Mouse (Mus musculus): ENCODE measurements at regions not wholly inside any gene's neighbourhood (a gene's known extent, or its start where the extent isn't known, plus 50 kb on each side); places are given as distances from the start of the nearest gene placed in this dataset.

- H3K27me3 ChIP-seq (ENCODE audit: insufficient read depth, low read length), result 0 out of 2 replicates have a peak, but pooled peaks cover 3% of the 10 kb centered on the region
- no peak for ATAC-seq (ENCODE audit: extremely low read depth, insufficient number of reproducible peaks, low FRiP score, poor library complexity, severe bottlenecking)
- H3K36me3 ChIP-seq (replicated peaks), result no peaks in the 10 kb centered on the region
- peaks cover 2% of the 10 kb centered on the region; the same call in 1 of the 2 replicates for H3K4me1 ChIP-seq (ENCODE audit: insufficient read depth, low read depth, low read length)
- no peak overlapping the region for H3K4me3 ChIP-seq (ENCODE audit: low read depth, low read length)
- H3K9me3 ChIP-seq (replicated peaks), result no peaks in the 10 kb centered on the region
- TF ChIP-seq GATA2 (IDR thresholded peaks at IDR 0.05; ENCODE audit: borderline replicate concordance, low read depth, low read length), result no peak
- no peak for TF ChIP-seq TAL1 (conservative IDR thresholded peaks at IDR 0.05; ENCODE audit: low read depth, low read length)
- no peak for TF ChIP-seq CTCF (IDR thresholded peaks at IDR 0.05; ENCODE audit: low read depth, low read length)
- TF ChIP-seq POLR2AphosphoS5 (IDR thresholded peaks at IDR 0.05; ENCODE audit: insufficient replicate concordance, low read depth, low read length), result no peak
- TF ChIP-seq GATA1 (IDR thresholded peaks at IDR 0.05; ENCODE audit: borderline replicate concordance, low read length), result no peak
- DNase-seq (ENCODE audit: low spot score), result no peak
Measured at GRCm38 (mm10) chr12:118432703-118433102, 131.5 kb upstream of the Sp4 start.

GRCm38 (mm10) chr12:118428384-118428783 lies 127.1 kb upstream of the Sp4 start:
- Histone ChIP-seq H3K36me3 (replicated peaks) (no peaks in the 10 kb centered on the region), H3K9me3 (replicated peaks) (no peaks in the 10 kb centered on the region), H3K27me3 (ENCODE audit: insufficient read depth, low read length) (0 out of 2 replicates have a peak, but pooled peaks cover 3% of the 10 kb centered on the region), H3K4me1 (ENCODE audit: insufficient read depth, low read depth, low read length) (peaks cover 2% of the 10 kb centered on the region; the same call in 1 of the 2 replicates), H3K4me3 (ENCODE audit: low read depth, low read length) (no peak overlapping the region)
- ATAC-seq (ENCODE audit: extremely low read depth, insufficient number of reproducible peaks, low FRiP score, poor library complexity, severe bottlenecking) (no peak), DNase-seq (ENCODE audit: low spot score) (no peak)
- TF ChIP-seq GATA1 (IDR thresholded peaks at IDR 0.05; ENCODE audit: borderline replicate concordance, low read length) (no peak), GATA2 (IDR thresholded peaks at IDR 0.05; ENCODE audit: borderline replicate concordance, low read depth, low read length) (no peak), TAL1 (conservative IDR thresholded peaks at IDR 0.05; ENCODE audit: low read depth, low read length) (no peak), POLR2AphosphoS5 (IDR thresholded peaks at IDR 0.05; ENCODE audit: insufficient replicate concordance, low read depth, low read length) (no peak), CTCF (IDR thresholded peaks at IDR 0.05; ENCODE audit: low read depth, low read length) (no peak)

GRCm38 (mm10) chr12:118415956-118416355 lies 114.7 kb upstream of the Sp4 start:
- H3K4me1 ChIP-seq (ENCODE audit: insufficient read depth, low read depth, low read length), result no peaks in the 10 kb centered on the region
- H3K27me3 ChIP-seq (ENCODE audit: insufficient read depth, low read length), result peaks cover 6% of the 10 kb centered on the region; the same call in 1 of the 2 replicates
- DNase-seq (ENCODE audit: low spot score) (no peak), ATAC-seq (ENCODE audit: extremely low read depth, insufficient number of reproducible peaks, low FRiP score, poor library complexity, severe bottlenecking) (no peak)
- H3K4me3 ChIP-seq (ENCODE audit: low read depth, low read length), result no peak overlapping the region
- no peak for TF ChIP-seq POLR2AphosphoS5 (IDR thresholded peaks at IDR 0.05; ENCODE audit: insufficient replicate concordance, low read depth, low read length)
- TF ChIP-seq GATA1 (IDR thresholded peaks at IDR 0.05; ENCODE audit: borderline replicate concordance, low read length), result no peak
- TF ChIP-seq CTCF (IDR thresholded peaks at IDR 0.05; ENCODE audit: low read depth, low read length), result no peak
- TF ChIP-seq TAL1 (conservative IDR thresholded peaks at IDR 0.05; ENCODE audit: low read depth, low read length), result no peak
- TF ChIP-seq GATA2 (IDR thresholded peaks at IDR 0.05; ENCODE audit: borderline replicate concordance, low read depth, low read length), result no peak
- no peaks in the 10 kb centered on the region for H3K36me3 ChIP-seq (replicated peaks)
- H3K9me3 ChIP-seq (replicated peaks), result no peaks in the 10 kb centered on the region

GRCm38 (mm10) chr12:118411767-118412430 lies 110.7 kb upstream of the Sp4 start:
- Histone ChIP-seq H3K9me3 (replicated peaks) (no peaks in the 10 kb centered on the region), H3K4me3 (ENCODE audit: low read depth, low read length) (no peak overlapping the region), H3K36me3 (replicated peaks) (no peaks in the 10 kb centered on the region), H3K27me3 (ENCODE audit: insufficient read depth, low read length) (peaks cover 9% of the 10 kb centered on the region; the same call in 1 of the 2 replicates), H3K4me1 (ENCODE audit: insufficient read depth, low read depth, low read length) (no peaks in the 10 kb centered on the region)
- ATAC-seq (ENCODE audit: extremely low read depth, insufficient number of reproducible peaks, low FRiP score, poor library complexity, severe bottlenecking), result no peak
- no peak for DNase-seq (ENCODE audit: low spot score)
- no peak for TF ChIP-seq TAL1 (conservative IDR thresholded peaks at IDR 0.05; ENCODE audit: low read depth, low read length)
- no peak for TF ChIP-seq POLR2AphosphoS5 (IDR thresholded peaks at IDR 0.05; ENCODE audit: insufficient replicate concordance, low read depth, low read length)
- no peak for TF ChIP-seq CTCF (IDR thresholded peaks at IDR 0.05; ENCODE audit: low read depth, low read length)
- TF ChIP-seq GATA1 (IDR thresholded peaks at IDR 0.05; ENCODE audit: borderline replicate concordance, low read length), result no peak
- TF ChIP-seq GATA2 (IDR thresholded peaks at IDR 0.05; ENCODE audit: borderline replicate concordance, low read depth, low read length), result no peak

GRCm38 (mm10) chr12:118410917-118411316 lies 109.7 kb upstream of the Sp4 start:
- no peak overlapping the region for H3K4me3 ChIP-seq (ENCODE audit: low read depth, low read length)
- no peak for ATAC-seq (ENCODE audit: extremely low read depth, insufficient number of reproducible peaks, low FRiP score, poor library complexity, severe bottlenecking)
- no peaks in the 10 kb centered on the region for H3K4me1 ChIP-seq (ENCODE audit: insufficient read depth, low read depth, low read length)
- no peaks in the 10 kb centered on the region for H3K36me3 ChIP-seq (replicated peaks)
- 0 out of 2 replicates have a peak, but pooled peaks cover 7% of the 10 kb centered on the region for H3K27me3 ChIP-seq (ENCODE audit: insufficient read depth, low read length)
- DNase-seq (ENCODE audit: low spot score), result no peak
- TF ChIP-seq GATA1 (IDR thresholded peaks at IDR 0.05; ENCODE audit: borderline replicate concordance, low read length) (no peak), GATA2 (IDR thresholded peaks at IDR 0.05; ENCODE audit: borderline replicate concordance, low read depth, low read length) (no peak), TAL1 (conservative IDR thresholded peaks at IDR 0.05; ENCODE audit: low read depth, low read length) (no peak), CTCF (IDR thresholded peaks at IDR 0.05; ENCODE audit: low read depth, low read length) (no peak), POLR2AphosphoS5 (IDR thresholded peaks at IDR 0.05; ENCODE audit: insufficient replicate concordance, low read depth, low read length) (no peak)
- H3K9me3 ChIP-seq (replicated peaks), result no peaks in the 10 kb centered on the region

GRCm38 (mm10) chr12:118405135-118405534 lies 103.9 kb upstream of the Sp4 start:
- Histone ChIP-seq H3K27me3 (ENCODE audit: insufficient read depth, low read length) (0 out of 2 replicates have a peak, but pooled peaks cover 3% of the 10 kb centered on the region), H3K9me3 (replicated peaks) (no peaks in the 10 kb centered on the region), H3K4me3 (ENCODE audit: low read depth, low read length) (no peak overlapping the region), H3K36me3 (replicated peaks) (no peaks in the 10 kb centered on the region), H3K4me1 (ENCODE audit: insufficient read depth, low read depth, low read length) (no peaks in the 10 kb centered on the region)
- ATAC-seq (ENCODE audit: extremely low read depth, insufficient number of reproducible peaks, low FRiP score, poor library complexity, severe bottlenecking) (no peak), DNase-seq (ENCODE audit: low spot score) (no peak)
- TF ChIP-seq CTCF (IDR thresholded peaks at IDR 0.05; ENCODE audit: low read depth, low read length), result no peak
- TF ChIP-seq GATA2 (IDR thresholded peaks at IDR 0.05; ENCODE audit: borderline replicate concordance, low read depth, low read length), result no peak
- TF ChIP-seq GATA1 (IDR thresholded peaks at IDR 0.05; ENCODE audit: borderline replicate concordance, low read length), result no peak
- TF ChIP-seq POLR2AphosphoS5 (IDR thresholded peaks at IDR 0.05; ENCODE audit: insufficient replicate concordance, low read depth, low read length), result no peak
- no peak for TF ChIP-seq TAL1 (conservative IDR thresholded peaks at IDR 0.05; ENCODE audit: low read depth, low read length)
